In genomic region chr9:63985125-63985524, GRCm38 (mm10) we compare ENCODE assay signal across 15 mouse cellular contexts. TPM values are rescaled to one million over a fixed set of nuclear protein-coding genes. Genes with fewer than 3 reads are reported as not detected.
A peak's percentile ranks its signal among the peaks of the same experiment; 100 is the strongest.
DNase-seq lines count a peak whose midpoint lies in the region; ATAC-seq and TF ChIP-seq lines count a peak whose summit lies in the region.
"Had no signal": no experiment of that assay in that cellular context is flagged by ENCODE, and none has a peak within 500 bp of the region (broad histone marks: within the 10 kb centered on the region; RNA-seq: fewer than 3 reads in every experiment).

No protein-coding gene starts in this region.

- no peaks in the 10 kb centered on the region for H3K27me3 ChIP-seq in heart, embryonic 16.5 days (ENCODE audit: control insufficient read depth, insufficient read depth, low read length)
- H3K27me3 ChIP-seq in lung, embryonic 16.5 days (ENCODE audit: control insufficient read depth, insufficient read depth, low read depth, low read length) = no peaks in the 10 kb centered on the region
- no peaks in the 10 kb centered on the region for H3K27me3 ChIP-seq in limb, embryonic 10.5 days (ENCODE audit: low read depth, poor library complexity, severe bottlenecking)
- no peaks in the 10 kb centered on the region for H3K27me3 ChIP-seq in stomach, embryonic 16.5 days (ENCODE audit: control insufficient read depth, insufficient read depth, low read length)
- no peaks in the 10 kb centered on the region for H3K27me3 ChIP-seq in neural tube, embryonic 15.5 days (replicated peaks)
- H3K27me3 ChIP-seq: limb, embryonic 13.5 days had no signal

- H3K9ac ChIP-seq in heart, embryonic 16.5 days (ENCODE audit: low read length) = no peak overlapping the region
- peak overlapping the region; percentile 17 for H3K9ac ChIP-seq in lung, embryonic 16.5 days (ENCODE audit: low read length)
- H3K9ac ChIP-seq in stomach, embryonic 16.5 days (ENCODE audit: low read length) = peak overlapping the region; percentile 45; the same call in 1 of the 2 replicates
- H3K9ac ChIP-seq in neural tube, embryonic 15.5 days (replicated peaks) = no peak overlapping the region
- H3K9ac ChIP-seq: forebrain, postnatal 0 days; limb, embryonic 13.5 days had no signal

- H3K27ac ChIP-seq in heart, embryonic 16.5 days (ENCODE audit: low read length) = peak overlapping the region; percentile 46
- peak overlapping the region; percentile 92 for H3K27ac ChIP-seq in lung, embryonic 16.5 days (ENCODE audit: low read length)
- H3K27ac ChIP-seq in limb, embryonic 10.5 days = 0 out of 2 replicates have a peak overlapping the region, but pooled peaks have one; percentile 66
- H3K27ac ChIP-seq in stomach, embryonic 16.5 days (ENCODE audit: low read length) = peak overlapping the region; percentile 82
- H3K27ac ChIP-seq in neural tube, embryonic 15.5 days (replicated peaks) = no peak overlapping the region
- H3K27ac ChIP-seq in gastrocnemius, adult 2 months = no peak overlapping the region
- H3K27ac ChIP-seq: limb, embryonic 13.5 days had no signal

- H3K36me3 ChIP-seq in heart, embryonic 16.5 days (ENCODE audit: control insufficient read depth, insufficient read depth) = no peaks in the 10 kb centered on the region
- peaks cover 4% of the 10 kb centered on the region; the same call in 1 of the 2 replicates for H3K36me3 ChIP-seq in lung, embryonic 16.5 days (ENCODE audit: control insufficient read depth, insufficient read depth, low read length)
- H3K36me3 ChIP-seq in limb, embryonic 10.5 days = peaks cover 60% of the 10 kb centered on the region
- H3K36me3 ChIP-seq in stomach, embryonic 16.5 days (ENCODE audit: control insufficient read depth, insufficient read depth, low read length) = no peaks in the 10 kb centered on the region; the same call in 1 of the 2 replicates
- H3K36me3 ChIP-seq in neural tube, embryonic 15.5 days = no peaks in the 10 kb centered on the region

- H3K4me2 ChIP-seq in heart, embryonic 16.5 days (ENCODE audit: low read depth, low read length) = no peak overlapping the region
- H3K4me2 ChIP-seq in lung, embryonic 16.5 days (ENCODE audit: low read depth, low read length) = no peak overlapping the region
- H3K4me2 ChIP-seq in stomach, embryonic 16.5 days (ENCODE audit: low read depth, low read length) = no peak overlapping the region
- H3K4me2 ChIP-seq in neural tube, embryonic 15.5 days = no peak overlapping the region
- H3K4me2 ChIP-seq: limb, embryonic 13.5 days had no signal

- no peak for ATAC-seq in heart, embryonic 16.5 days (replicated peaks; ENCODE audit: extremely low read depth, insufficient read depth, low FRiP score)
- no peak for ATAC-seq in lung, embryonic 16.5 days (ENCODE audit: low read depth)
- no peak for ATAC-seq in stomach, embryonic 16.5 days (ENCODE audit: insufficient read depth, low FRiP score)
- ATAC-seq in neural tube, embryonic 15.5 days (ENCODE audit: low FRiP score) = no peak
- ATAC-seq: forebrain, postnatal 0 days; inflammation-experienced regulatory T-cells, adult 6 months had no signal

- TF ChIP-seq CTCF in gastrocnemius, adult 2 months (IDR thresholded peaks at IDR 0.05) = no peak

- no peak for DNase-seq in heart, adult 11 months
- no peak for DNase-seq in lung, postnatal 14 days
- no peak for DNase-seq in limb, embryonic 10.5 days (ENCODE audit: low spot score)
- no peak for DNase-seq in gastrocnemius, adult 2 months
- DNase-seq: cerebellum, adult 11 months; forebrain, postnatal 0 days; heart, adult 2 months had no signal

- no peak overlapping the region for H3K4me3 ChIP-seq in heart, embryonic 16.5 days (ENCODE audit: low read length)
- H3K4me3 ChIP-seq in lung, embryonic 16.5 days (ENCODE audit: low read length) = no peak overlapping the region
- H3K4me3 ChIP-seq in limb, embryonic 10.5 days = no peak overlapping the region
- H3K4me3 ChIP-seq in stomach, embryonic 16.5 days (replicated peaks; ENCODE audit: low read length) = no peak overlapping the region
- no peak overlapping the region for H3K4me3 ChIP-seq in neural tube, embryonic 15.5 days (replicated peaks)
- H3K4me3 ChIP-seq in gastrocnemius, adult 2 months = no peak overlapping the region
- H3K4me3 ChIP-seq: erythroblast, embryonic 14.5 days; heart, adult 2 months; limb, embryonic 13.5 days; midbrain, embryonic 10.5 days had no signal

- H3K4me1 ChIP-seq in heart, embryonic 16.5 days (ENCODE audit: control insufficient read depth, insufficient read depth, low read length) = peaks cover 71% of the 10 kb centered on the region
- peaks cover 66% of the 10 kb centered on the region for H3K4me1 ChIP-seq in lung, embryonic 16.5 days (replicated peaks; ENCODE audit: control insufficient read depth, insufficient read depth, low read length)
- peaks cover 82% of the 10 kb centered on the region for H3K4me1 ChIP-seq in limb, embryonic 10.5 days
- peaks cover 64% of the 10 kb centered on the region for H3K4me1 ChIP-seq in stomach, embryonic 16.5 days (ENCODE audit: control insufficient read depth, insufficient read depth, low read length)
- H3K4me1 ChIP-seq in neural tube, embryonic 15.5 days = peaks cover 22% of the 10 kb centered on the region

- no peaks in the 10 kb centered on the region for H3K9me3 ChIP-seq in heart, embryonic 16.5 days (replicated peaks; ENCODE audit: control insufficient read depth, low read length)
- no peaks in the 10 kb centered on the region for H3K9me3 ChIP-seq in lung, embryonic 16.5 days (ENCODE audit: control insufficient read depth, low read length)
- no peaks in the 10 kb centered on the region for H3K9me3 ChIP-seq in limb, embryonic 10.5 days (replicated peaks)
- H3K9me3 ChIP-seq in stomach, embryonic 16.5 days (replicated peaks; ENCODE audit: control insufficient read depth, low read length) = no peaks in the 10 kb centered on the region
- H3K9me3 ChIP-seq in neural tube, embryonic 15.5 days (replicated peaks) = no peaks in the 10 kb centered on the region
- H3K9me3 ChIP-seq: limb, embryonic 13.5 days; midbrain, embryonic 10.5 days had no signal

- WGBS in heart, embryonic 16.5 days = 62% methylated on average over 6 of the region's 6 CpGs
- WGBS in lung, embryonic 16.5 days = 50% methylated on average over 6 of the region's 6 CpGs
- WGBS in limb, embryonic 10.5 days = 84% methylated on average over 6 of the region's 6 CpGs
- 46% methylated on average over 6 of the region's 6 CpGs for WGBS in stomach, embryonic 16.5 days
- WGBS in neural tube, embryonic 15.5 days = 84% methylated on average over 6 of the region's 6 CpGs

- intact Hi-C loops in gastrocnemius, adult 2 months (cut with DNase I) = no loop called here

RNA-seq across cellular contexts. Expression of gene Smad6, which starts 36.7 kb away (rescaled TPM):
- 12.8 and 13.7 TPM in 2 replicates for polyA plus RNA-seq in heart, embryonic 16.5 days (2015; fragmentation: Nextera tagmentation; extraction: Ambion mirVana)
- polyA plus RNA-seq in lung, embryonic 16.5 days (2015; fragmentation: Nextera tagmentation; extraction: Ambion mirVana) = 6.8 and 8.6 TPM in 2 replicates
- polyA plus RNA-seq in limb, embryonic 10.5 days (2016; fragmentation: Nextera tagmentation; extraction: Ambion mirVana) = 10.9 and 11.4 TPM in 2 replicates
- polyA plus RNA-seq in stomach, embryonic 16.5 days (2015; fragmentation: Nextera tagmentation; extraction: Ambion mirVana) = 3.0 and 3.3 TPM in 2 replicates
- polyA plus RNA-seq in neural tube, embryonic 15.5 days (2015; fragmentation: Nextera tagmentation; extraction: Ambion mirVana) = 1.8 and 3.0 TPM in 2 replicates
- 1 to 10 TPM; 2.2 to 5.7 TPM for total RNA-seq in gastrocnemius, adult 2 months (2021)
- polyA plus RNA-seq: inflammation-experienced regulatory T-cells, adult 6 months had no signal

Comparison
In these comparisons a context has a peak if more than half of its experiments do, and no peak if none do; other contexts are left out.
1. H3K27ac ChIP-seq: peak in heart, embryonic 16.5 days (single experiment), lung, embryonic 16.5 days (single experiment), limb, embryonic 10.5 days (single experiment) and stomach, embryonic 16.5 days (single experiment); none in neural tube, embryonic 15.5 days (single experiment) and gastrocnemius, adult 2 months (single experiment).
2. H3K9ac ChIP-seq: peak in lung, embryonic 16.5 days (single experiment) and stomach, embryonic 16.5 days (single experiment); none in heart, embryonic 16.5 days (single experiment) and neural tube, embryonic 15.5 days (single experiment).